Mouse (Mus musculus): ENCODE measurements around the gene Arhgef10l. TPM values are rescaled to one million over a fixed set of nuclear protein-coding genes. Genes with fewer than 3 reads are reported as not detected.

The Arhgef10l gene
- total RNA-seq, 2 experiments from 2014 or later: 43.9 to 52.8 TPM

DNA sequence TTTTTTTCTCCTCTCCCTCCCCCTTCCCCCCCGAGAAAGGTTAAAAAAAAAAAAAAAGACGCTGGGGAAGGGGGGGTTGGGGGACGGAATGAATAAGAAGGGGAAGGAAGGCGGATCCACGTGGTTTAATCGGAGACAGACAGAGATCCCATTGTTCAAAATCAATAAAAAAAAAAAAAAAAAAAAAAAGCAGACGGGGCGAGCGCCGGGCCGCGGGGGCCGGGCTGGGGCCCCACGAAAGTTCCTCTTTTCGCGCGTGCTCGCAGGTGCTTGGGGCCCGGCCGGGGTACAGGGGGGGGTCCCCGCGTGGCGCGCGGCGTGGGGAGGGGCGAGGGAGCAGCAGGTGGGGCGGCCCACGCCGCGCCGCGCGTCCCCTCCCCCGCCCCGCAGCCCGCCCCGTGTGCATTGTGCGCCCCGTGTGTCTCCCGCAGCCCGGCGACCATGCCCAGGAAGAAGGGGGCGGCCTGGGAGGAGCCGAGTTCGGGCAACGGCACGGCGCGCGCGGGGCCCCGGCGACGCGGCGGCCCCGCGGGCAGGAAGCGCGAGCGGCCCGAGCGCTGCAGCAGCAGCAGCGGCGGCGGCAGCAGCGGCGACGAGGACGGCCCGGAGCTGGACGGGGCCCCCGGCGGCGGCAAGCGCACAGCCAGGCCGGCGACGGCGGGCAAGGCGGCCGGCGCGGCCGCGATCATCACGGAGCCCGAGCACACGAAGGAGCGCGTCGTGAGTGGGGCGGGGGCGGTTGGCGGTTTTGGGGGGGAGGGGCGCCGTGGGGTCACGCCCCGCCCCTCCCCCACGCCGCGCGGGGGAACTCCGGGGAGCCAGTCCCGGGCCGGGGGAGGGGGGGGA, 36.1 kb upstream of the Arhgef10l start:
- TF ChIP-seq CTCF (conservative IDR thresholded peaks at IDR 0.05): no peak
- H3K4me3 ChIP-seq: peak overlapping the region; percentile 53
- DNase-seq (ENCODE audit: low spot score in 2 of 2): peak in 1 of 2 experiments; percentile 43
- peak overlapping the region; percentile 94 for H3K27ac ChIP-seq

DNA sequence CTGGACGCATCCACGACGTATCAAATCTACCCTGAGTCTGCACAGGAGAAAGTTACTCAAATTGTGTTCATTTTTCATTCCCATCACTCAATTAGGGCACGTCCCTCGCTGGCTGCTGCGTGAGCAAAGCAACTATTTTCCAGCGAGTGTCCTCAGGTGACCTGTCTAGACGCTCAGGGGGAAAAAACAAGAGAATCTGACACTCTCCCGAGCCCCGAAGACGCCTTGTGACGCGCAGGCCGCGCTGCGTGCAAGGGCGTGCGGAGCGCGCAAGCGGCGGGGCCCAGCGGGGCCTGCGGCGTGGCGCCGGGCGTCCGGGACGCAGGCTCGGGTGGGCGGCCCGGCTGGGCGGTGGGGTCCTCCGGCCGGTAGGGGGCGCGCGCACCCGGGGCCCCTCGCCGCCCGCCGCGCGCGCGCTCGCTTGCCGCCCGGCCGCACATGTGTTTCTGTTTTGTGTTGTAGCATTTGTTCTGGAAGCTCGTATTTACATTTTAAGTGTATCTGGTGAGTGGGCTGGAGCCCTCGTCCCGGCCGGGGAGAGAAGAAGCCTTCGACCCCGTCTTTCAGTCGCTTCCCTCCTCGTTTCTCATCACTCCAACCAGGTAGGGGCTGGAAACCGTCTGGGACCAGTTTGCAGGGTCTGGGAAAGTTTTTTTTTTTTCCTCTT, 35.4 kb upstream of the Arhgef10l start:
- peak overlapping the region; percentile 94 for H3K27ac ChIP-seq
- DNase-seq (ENCODE audit: low spot score in 2 of 2): peak in 1 of 2 experiments; percentile 79
- TF ChIP-seq CTCF (conservative IDR thresholded peaks at IDR 0.05): peak; percentile 50

DNA sequence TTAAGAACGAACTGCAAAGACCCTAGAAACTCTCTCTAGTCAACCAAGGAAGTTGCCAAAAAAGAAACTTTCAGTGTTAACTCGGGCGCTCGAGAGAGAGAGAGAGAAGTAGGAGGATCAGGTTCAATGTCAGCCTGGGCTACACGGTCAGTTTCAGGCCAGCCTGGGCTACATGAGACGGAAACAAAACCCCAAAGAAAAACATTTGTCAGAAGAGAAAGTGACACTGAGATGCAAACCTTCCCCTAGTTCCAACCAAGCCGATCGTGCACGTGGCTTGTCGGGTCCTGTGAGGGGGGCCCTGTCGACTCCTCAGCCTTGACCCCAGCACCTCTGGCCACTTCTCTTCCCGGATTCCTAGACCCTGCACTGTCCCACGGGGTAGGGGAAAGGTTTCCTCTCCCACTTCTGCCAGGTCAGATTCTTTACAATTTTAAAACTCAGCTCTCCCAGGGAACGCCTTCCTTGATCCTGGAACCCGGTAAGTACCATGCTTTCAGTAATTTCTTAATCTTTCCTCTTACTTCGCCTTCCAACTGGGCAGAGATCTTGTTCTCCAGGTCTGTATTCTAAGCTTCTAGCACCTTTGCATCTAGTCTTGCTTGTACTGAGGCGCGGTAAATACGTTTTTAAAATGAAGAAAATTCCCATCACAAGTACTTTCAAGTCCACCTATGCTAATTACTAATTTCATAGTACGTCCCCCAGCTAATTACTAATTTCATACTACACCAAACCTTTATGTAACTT, 34.6 kb upstream of the Arhgef10l start, which contains the start of gene Rcc2:
Rcc2 (plus strand) TSS at position 273 of the 750 bp plus-strand sequence.
- TF ChIP-seq CTCF (conservative IDR thresholded peaks at IDR 0.05): no peak
- peak within 1 kb of the TSS; percentile 94 for H3K27ac ChIP-seq

More for the DNA sequence above, 35.4 kb upstream of the Arhgef10l start:
- peak overlapping the region; percentile 58 for H3K4me3 ChIP-seq

DNA sequence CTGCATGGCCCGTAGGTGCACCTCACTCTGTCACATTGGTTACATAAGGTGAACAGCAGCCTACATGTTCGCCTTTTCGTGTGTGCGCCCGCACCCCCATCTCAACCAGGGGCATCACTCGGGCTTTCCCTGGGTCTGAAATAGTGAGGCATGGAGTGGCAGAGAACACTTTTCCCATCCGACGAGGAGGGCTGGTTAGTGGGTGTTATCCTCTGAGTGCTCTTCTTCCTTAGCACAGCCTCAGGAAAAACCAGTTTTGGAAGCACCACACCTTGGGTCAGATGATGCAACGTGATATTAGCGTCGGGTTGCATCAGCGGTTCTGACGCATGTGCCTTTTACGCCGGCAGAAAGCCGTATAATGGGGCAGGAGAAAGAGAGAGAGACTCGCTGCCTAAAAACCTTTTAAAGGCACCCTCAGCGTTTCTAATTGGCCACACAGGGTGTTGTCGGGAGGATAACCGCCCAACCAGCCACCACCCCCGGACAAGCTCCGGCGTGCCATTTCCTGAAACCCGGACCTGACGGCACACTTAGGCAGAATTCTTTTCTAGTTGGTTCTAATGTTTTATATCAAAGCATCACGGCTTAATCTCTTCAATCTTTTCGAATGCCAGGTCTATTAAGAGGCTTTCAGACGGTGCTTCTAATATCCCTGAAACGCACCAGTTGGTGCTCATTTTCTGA, 33.8 kb upstream of the Arhgef10l start:
- no peak for TF ChIP-seq CTCF (conservative IDR thresholded peaks at IDR 0.05)
- peak; percentile 66 to 83 for DNase-seq (ENCODE audit: low spot score in 2 of 2)
- Histone ChIP-seq H3K27ac (peak overlapping the region; percentile 94), H3K4me3 (peak overlapping the region; percentile 35)

More for the DNA sequence above, 34.6 kb upstream of the Arhgef10l start, which contains the start of gene Rcc2:
- peak within 1 kb of the TSS; percentile 58 for H3K4me3 ChIP-seq
- no peak for DNase-seq (ENCODE audit: low spot score in 2 of 2)

DNA sequence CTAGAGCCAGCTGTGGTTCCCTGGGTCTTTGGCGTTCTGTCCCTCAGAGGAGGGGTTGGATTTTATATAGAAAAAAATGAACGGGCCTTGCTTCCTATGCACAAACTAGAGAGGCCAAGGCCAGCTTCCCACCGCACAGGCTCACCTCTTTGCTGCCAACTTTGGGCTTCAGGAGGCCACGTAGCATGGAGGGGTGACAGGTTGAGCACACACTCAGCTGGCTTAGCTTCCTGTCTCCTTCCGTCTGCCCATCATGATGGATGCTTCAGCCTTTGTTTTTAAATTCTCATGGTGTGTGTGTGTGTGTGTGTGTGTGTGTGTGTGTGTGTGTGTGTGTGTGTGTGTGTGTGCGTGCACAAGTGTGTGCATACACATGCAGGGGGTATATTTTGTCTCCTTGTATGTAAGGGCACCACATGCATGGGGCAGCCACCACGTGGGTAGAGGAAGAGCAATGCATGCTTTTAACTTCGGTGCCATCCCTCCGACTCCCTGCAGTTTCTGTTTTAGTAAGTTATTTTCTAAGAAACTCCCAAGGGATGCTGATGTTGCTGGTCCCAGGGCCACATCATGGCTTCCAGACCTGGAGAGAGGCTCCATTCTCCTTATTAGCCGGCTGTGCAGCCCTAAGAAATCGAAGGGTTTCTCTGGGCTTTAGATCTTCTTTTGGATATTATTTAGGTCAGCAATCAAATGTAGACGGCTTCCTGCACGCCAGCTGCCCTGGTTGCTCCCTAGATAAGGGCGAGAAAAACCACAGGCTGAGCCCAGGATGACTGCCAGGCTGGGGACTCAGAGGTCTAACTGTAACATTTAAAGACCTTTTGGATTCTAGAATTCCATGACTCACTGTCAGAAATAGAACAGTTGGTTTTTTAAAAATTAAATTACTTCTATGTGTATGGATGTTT, 30.1 kb upstream of the Arhgef10l start:
- Histone ChIP-seq H3K27ac (no peak overlapping the region), H3K4me3 (no peak overlapping the region)
- no peak for DNase-seq (ENCODE audit: low spot score in 2 of 2)
- no peak for TF ChIP-seq CTCF (conservative IDR thresholded peaks at IDR 0.05)

DNA sequence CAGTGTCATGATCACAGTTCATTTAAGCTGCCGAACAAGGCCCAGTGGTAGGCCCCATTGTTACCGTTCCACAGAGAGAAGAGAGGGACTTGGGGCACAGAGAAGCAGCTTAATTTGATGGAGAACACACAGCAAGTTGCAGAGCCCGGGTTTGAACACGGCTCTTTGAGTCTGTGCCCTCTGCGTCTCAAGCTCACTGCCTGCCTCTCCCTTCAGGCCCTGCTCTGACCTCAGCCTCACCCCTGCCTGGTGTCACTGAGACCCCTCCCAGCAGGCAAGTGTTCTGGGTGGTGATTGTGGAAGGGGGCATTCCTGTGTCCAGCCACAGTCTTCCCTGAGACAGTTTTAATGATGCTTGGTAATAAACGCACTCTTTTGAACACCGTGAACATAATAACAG, 29.3 kb upstream of the Arhgef10l start:
- no peak overlapping the region for H3K27ac ChIP-seq
- H3K4me3 ChIP-seq: no peak overlapping the region
- no peak for DNase-seq (ENCODE audit: low spot score in 2 of 2)
- TF ChIP-seq CTCF (conservative IDR thresholded peaks at IDR 0.05): no peak

DNA sequence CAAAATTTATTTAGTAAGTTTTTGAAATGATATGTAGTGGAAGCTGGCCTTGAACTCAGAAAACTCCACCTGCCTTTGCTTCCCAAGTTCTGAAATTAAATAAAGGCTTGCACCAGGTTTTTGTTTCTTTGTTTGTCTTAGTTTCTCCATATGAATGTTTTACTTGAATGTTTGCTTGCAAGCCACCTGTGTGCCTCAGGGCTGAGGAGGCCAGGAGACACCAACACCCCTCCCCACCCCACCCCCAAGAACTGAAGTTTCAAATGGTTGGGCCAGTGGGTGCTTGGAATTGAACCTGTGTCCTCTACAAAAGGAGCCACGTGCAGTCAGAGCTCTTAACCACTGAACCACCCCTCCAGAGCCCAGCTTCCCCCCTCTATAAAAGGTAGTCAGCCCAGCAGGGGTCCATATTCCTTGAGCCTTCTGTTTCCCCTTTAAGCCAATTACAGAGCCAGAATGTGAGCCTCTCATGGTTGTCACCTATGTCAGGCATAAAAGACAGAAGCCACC, 28.8 kb upstream of the Arhgef10l start:
- Histone ChIP-seq H3K4me3 (no peak overlapping the region), H3K27ac (no peak overlapping the region)
- no peak for DNase-seq (ENCODE audit: low spot score in 2 of 2)
- no peak for TF ChIP-seq CTCF (conservative IDR thresholded peaks at IDR 0.05)

DNA sequence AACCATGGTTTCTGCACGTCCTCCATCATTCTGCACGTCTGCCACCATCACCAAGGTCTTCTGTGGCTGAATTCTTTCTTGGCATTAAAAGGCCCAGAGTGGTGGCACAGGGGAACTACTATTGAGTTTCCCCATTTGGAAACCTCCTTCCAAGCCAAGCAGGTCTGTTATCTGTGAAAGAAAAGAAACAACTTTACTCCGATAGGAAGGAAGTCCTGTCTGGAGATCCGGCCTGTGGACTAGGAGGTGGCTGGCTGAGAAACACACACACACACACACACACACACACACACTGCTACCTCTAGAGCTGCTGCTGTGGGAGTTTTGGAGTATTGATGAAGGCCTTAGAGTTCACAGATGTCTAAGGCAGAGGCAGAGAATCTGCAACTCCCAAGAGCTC, 27.7 kb upstream of the Arhgef10l start:
- TF ChIP-seq CTCF (conservative IDR thresholded peaks at IDR 0.05): no peak
- no peak overlapping the region for H3K27ac ChIP-seq
- no peak overlapping the region for H3K4me3 ChIP-seq
- DNase-seq (ENCODE audit: low spot score in 2 of 2): no peak

DNA sequence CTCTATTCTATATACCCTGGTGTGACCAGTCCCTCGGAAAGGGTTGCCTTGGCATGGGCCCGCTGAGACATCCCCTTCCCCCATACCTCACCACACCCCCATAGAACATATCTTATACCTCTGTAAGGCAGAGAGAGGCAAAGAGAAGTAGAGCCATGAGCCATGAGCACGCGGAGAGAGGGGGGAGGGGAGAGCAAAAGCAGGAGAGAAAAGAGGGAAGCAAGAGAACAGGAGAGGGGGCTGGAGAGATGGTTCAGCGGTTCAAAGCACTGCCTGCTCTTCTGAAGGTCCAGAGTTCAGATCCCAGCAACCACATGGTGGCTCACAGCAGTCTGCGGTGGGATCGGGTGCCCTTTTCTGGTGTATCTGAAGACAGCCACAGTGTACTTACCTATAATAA, 25.7 kb upstream of the Arhgef10l start:
- no peak for TF ChIP-seq CTCF (conservative IDR thresholded peaks at IDR 0.05)
- Histone ChIP-seq H3K4me3 (no peak overlapping the region), H3K27ac (no peak overlapping the region)
- no peak for DNase-seq (ENCODE audit: low spot score in 2 of 2)

DNA sequence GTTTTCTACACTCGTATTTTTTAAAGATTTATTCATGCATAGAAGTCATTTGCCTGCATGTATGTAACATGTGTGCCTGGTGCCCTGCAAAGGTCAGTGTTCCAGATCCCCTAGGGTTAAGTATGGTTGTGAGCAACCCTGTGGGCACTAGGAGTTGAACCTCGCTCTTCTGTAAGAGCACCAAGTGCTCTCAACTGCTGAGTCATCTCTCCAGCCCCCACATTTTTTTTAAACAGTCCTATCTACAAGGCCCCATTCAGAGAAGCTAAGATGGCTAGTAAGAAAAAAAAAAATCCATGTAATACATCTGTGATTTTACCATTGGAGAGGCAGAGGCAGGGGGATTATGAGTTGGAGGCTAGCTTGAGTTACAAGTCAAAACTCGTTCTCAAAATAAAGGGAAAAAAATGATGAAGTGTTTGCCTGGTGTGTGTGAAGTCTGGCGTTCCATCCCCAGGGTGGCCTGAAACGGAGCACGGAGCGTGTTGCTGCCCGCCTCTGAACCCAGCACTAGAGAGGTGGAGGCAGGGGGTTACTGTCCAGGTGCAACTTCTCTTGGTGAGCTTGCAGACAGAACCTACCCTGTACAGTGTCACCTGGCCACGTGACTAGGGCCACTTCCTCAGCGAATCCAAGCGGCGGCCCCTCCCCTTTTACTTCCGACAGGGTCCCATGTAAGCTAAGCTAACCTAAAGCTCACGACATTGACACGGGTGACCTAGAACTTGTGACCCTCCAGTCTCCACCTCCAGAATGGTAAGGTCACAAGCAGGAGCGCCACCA, 24.3 kb upstream of the Arhgef10l start:
- H3K4me3 ChIP-seq: no peak overlapping the region
- no peak for TF ChIP-seq CTCF (conservative IDR thresholded peaks at IDR 0.05)
- no peak overlapping the region for H3K27ac ChIP-seq
- no peak for DNase-seq (ENCODE audit: low spot score in 2 of 2)
